Mouse (Mus musculus): Measurements from ENCODE around the gene Ror1.

DNA sequence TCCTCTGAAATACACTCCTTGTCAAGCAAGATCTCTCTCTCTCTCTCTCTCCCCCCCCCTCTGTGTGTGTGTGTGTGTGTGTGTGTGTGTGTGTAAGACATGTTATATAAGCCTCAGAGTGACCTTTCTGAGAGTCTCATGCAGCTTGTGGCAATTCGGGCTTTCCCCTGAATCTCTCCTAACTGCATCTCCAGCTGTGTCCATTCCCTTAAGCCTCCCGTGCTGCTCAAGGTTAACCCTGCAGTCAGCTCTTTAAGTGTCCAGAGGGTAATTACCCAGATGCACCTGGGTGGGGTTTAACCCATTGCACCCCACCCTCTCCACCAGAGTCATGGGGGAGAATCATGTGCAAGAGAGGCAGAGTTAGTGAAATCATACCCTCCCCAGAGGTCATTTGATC lies 105.7 kb downstream of the Ror1 start:
- TF ChIP-seq POLR2A (IDR thresholded peaks at IDR 0.05; ENCODE audit: insufficient read depth, low read depth, low read length) (no peak), CTCF (IDR thresholded peaks at IDR 0.05; ENCODE audit: insufficient read depth, low read depth, low read length) (no peak)

Measured in olfactory bulb, adult 2 months (tissue).